Mouse (Mus musculus): ENCODE data around the gene Slc38a9. TPM values are rescaled to one million over a fixed set of nuclear protein-coding genes. Genes with fewer than 3 reads are reported as not detected.

The Slc38a9 gene
- total RNA-seq, 2 experiments from 2014 or later: 18.5 to 21.7 TPM

GRCm38 (mm10) chr13:112759777-112760537, 99.4 kb downstream of the Slc38a9 start:
- intact Hi-C loops (cut with DNase I): no loop called here
- no peak for DNase-seq (ENCODE audit: low spot score in 2 of 2)

DNA sequence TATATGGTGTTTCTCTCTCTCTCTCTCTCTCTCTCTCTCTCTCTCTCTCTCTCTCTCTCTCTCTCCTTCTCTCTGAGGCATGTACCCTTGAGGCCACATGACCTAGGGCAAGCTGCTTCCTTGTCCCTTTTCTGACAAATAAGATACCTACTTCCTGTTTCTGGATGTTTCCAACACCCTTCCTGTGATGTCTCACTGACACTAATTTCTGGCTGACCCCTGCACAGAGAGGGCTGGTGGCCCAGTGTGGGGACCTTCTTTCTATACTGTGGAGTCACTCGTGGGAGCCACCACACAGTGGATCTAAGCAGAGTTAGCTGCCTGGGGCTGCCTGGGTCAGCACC, 100.0 kb downstream of the Slc38a9 start:
- DNase-seq (ENCODE audit: low spot score in 2 of 2): no peak
- intact Hi-C loops (cut with DNase I): no loop called here

- intact Hi-C loops (cut with DNase I): no loop called here
- no peak for DNase-seq (ENCODE audit: low spot score in 2 of 2)
Observed at GRCm38 (mm10) chr13:112761787-112762186, 101.2 kb downstream of the Slc38a9 start.

- no peak for DNase-seq (ENCODE audit: low spot score in 2 of 2)
- intact Hi-C loops (cut with DNase I): no loop called here
Observed at GRCm38 (mm10) chr13:112762548-112762947, 102.0 kb downstream of the Slc38a9 start.

DNA sequence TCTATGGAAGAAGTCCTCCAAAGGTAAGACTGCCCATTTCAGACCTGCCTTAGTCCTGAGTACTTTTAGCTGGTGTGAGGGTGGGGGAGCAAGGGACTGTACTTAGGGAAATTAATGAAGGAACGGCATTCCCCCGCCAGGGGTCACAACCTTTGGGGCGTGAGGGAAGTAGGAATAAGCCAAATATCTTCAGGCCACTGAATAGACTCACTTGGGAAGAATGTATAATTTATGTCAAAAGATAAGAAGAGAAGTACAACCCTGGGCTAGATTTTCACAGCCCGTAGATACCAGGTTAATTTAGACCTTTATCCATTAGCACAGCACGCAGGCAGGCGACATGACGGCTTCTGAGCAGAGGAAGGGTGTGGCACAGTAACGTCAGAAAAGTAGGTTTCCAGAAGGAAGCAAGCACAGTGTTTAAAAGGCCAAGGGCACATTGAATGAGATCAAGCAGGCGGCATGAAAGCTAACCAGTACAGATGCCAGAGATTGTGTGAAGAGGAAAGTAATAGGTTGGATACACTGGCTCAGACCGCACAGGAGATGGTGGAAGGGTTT, 103.1 kb downstream of the Slc38a9 start:
- intact Hi-C loops (cut with DNase I): no loop called here
- DNase-seq (ENCODE audit: low spot score in 2 of 2): no peak

- intact Hi-C loops (cut with DNase I): no loop called here
- no peak for DNase-seq (ENCODE audit: low spot score in 2 of 2)
Observed at GRCm38 (mm10) chr13:112764556-112764955, 104.0 kb downstream of the Slc38a9 start.

- DNase-seq (ENCODE audit: low spot score in 2 of 2): no peak
- intact Hi-C loops (cut with DNase I): no loop called here
Observed at GRCm38 (mm10) chr13:112765654-112766053, 105.1 kb downstream of the Slc38a9 start.

DNA sequence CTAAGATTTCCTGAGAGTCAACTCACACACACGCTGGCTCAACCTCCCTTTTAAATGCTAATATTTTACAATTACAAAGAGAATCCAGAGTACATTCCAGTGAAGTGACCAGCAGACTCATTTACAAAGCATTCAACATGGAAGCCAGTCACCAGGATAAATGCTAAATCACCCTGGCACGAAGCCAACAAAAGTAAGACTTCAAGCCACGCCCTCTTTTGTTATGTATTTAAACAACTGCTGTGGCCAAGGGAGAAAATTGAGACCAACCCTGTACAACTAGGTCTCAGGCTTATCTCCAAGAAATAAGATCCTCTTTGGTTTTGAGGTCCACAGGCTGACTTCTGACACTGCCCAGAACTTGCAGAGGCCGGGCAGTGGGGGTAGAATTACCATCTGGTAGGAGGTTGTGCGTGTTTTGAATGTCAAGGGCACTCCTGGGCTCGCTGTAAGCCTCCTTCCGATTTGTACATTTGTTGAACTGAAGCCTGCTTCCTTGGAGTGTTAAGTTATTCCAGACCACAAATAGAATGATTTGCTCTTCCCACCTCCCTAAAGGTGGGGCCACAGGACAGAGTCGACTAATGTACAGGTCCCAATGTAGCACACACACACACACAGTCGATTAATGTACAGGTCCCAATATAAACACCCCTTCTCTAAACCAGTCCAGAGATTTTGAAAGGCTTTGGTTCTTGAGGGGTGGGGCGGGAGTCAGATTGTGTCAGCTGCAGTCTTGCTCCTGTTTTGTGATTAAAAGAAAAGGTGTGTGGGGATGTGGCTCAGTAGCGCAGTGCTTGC, 110.2 kb downstream of the Slc38a9 start:
- no peak for DNase-seq (ENCODE audit: low spot score in 2 of 2)

GRCm38 (mm10) chr13:112771447-112772208, 111.1 kb downstream of the Slc38a9 start:
- intact Hi-C loops (cut with DNase I): no loop called here
- DNase-seq (ENCODE audit: low spot score in 2 of 2): no peak

More for the DNA sequence above, 110.2 kb downstream of the Slc38a9 start:
- intact Hi-C loops (cut with DNase I): no loop called here

- no peak for DNase-seq (ENCODE audit: low spot score in 2 of 2)
- intact Hi-C loops (cut with DNase I): no loop called here
Observed at GRCm38 (mm10) chr13:112772252-112772651, 111.7 kb downstream of the Slc38a9 start.

DNA sequence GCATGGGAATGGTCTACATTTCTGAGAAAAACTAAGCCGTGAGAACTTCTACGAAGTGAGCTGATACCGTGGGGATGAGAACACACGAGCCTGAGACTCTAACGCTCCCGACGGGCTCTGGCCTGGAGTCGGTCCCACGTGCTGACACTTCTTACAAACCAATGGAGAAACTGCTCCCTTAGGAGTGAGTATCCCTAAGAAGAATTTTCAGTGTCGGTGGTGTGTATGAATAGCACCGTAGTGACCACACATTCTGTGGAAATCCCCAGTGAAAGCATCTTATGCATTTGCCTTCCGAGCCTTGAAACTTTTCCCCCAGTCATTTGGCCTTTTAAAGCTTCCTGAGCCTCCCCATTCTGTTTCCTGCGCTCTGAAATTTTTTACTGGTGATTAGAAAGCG, 112.3 kb downstream of the Slc38a9 start:
- no peak for DNase-seq (ENCODE audit: low spot score in 2 of 2)
- intact Hi-C loops (cut with DNase I): no loop called here

DNA sequence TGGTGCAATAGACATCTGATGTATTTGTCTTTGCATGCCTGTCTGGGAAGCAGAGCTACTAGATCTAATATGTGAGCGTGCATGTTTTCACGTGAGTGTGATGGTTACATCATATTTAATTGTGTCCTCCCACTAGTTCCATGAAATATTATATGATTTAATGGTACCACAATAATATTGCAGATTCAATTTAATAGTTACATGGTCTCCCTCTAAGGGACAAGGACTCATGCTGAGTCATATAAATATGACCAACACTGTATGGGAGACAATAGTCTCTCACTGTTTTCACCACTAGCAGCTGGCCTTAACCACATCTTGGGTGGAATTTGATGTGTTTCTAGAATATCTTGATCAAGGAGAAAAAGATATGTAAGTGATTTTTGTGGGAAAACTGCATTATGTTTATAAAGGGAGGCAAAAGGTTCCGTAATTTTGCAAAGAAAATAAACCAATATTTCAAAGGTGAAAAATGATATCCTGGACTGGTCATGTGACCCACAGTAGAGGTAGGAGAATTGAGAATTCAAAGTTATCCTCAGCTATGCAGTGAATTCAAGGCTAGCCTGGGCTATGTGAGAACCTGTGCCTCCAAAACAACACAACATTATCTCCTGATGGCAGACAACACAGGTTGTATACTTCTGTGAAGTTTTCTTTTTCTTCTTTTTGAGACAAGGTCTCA, 113.6 kb downstream of the Slc38a9 start:
- no peak for DNase-seq (ENCODE audit: low spot score in 2 of 2)
- intact Hi-C loops (cut with DNase I): no loop called here

GRCm38 (mm10) chr13:112775856-112776255, 115.3 kb downstream of the Slc38a9 start:
- intact Hi-C loops (cut with DNase I): no loop called here
- DNase-seq (ENCODE audit: low spot score in 2 of 2): no peak

GRCm38 (mm10) chr13:112778407-112778806, 117.9 kb downstream of the Slc38a9 start:
- no peak for DNase-seq (ENCODE audit: low spot score in 2 of 2)
- intact Hi-C loops (cut with DNase I): no loop called here

DNA sequence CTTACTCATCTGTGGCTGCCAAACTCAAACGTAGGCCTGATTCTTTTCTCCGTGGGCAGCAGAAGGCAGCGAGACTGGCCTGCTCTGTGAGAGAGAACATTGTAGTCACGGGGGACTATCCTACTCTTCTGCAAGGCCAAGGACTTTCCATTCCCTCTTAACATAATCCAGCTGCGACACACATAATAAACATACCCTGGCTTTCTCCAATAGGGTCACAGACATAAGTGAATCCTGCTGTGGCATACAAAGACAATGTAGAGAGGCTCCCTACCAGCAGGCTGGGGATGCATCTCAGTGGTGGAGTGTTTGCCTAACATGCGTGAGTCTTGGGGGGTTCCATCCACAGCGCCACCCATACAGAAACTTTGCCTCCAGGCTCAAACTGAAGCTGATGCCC, 124.8 kb downstream of the Slc38a9 start:
- no peak for DNase-seq (ENCODE audit: low spot score in 2 of 2)
- intact Hi-C loops (cut with DNase I): no loop called here

DNA sequence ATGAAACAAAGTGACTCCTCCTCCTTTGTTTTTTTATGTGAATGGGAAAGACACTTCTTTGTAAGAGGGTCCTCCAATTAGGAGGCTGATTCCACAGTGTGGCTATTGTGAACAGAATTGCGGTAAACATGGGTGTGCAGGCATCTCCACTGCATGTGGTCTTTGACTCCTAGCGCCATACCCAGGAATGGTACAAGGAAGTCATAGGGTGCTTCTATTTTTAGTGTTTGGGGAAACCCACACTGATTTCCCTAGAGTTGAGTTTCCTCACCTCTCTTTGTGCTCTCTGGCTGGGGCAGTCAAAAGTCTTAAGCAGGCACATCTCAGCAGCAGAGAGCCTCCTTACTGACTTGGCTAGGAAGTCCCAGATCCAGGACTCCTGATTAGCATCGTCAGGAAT, 125.6 kb downstream of the Slc38a9 start:
- no peak for DNase-seq (ENCODE audit: low spot score in 2 of 2)
- intact Hi-C loops (cut with DNase I): no loop called here

DNA sequence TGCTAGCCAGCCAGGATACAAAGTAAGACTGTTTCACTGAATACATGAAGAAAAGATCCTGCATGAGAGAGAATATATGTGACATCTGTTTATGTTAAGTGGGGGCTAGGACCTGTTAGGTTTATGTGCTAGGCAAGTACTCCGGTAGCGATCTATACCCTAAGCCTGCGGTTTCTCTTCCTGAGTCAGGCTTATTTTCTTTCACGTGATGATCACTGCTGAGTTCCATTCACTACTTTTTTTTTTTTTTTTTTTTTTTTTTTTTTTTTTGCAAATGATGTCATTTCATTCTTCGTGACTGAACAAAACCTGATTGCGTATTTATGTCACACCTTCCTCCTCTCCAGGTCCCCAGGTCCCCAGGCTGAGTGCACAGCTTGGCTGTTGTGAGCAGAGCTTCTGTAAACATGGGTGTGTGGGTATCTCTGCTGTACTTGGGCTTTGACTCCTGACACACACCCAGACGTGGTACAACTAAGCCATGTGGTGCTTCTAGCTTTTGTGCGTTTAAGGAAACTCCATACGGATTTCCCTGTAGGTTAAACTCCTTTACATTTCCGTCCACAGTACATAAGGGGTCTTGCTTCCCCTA, 126.5 kb downstream of the Slc38a9 start:
- intact Hi-C loops (cut with DNase I): no loop called here
- no peak for DNase-seq (ENCODE audit: low spot score in 2 of 2)
